Mouse (Mus musculus): ENCODE data around the gene Jak1.

GRCm38 (mm10) chr4:101275881-101276280 lies 10.8 kb upstream of the Jak1 start:
- no peak for TF ChIP-seq POLR2A (IDR thresholded peaks at IDR 0.05; ENCODE audit: control insufficient read depth, extremely low read depth, insufficient read depth, low read length, poor library complexity)
- no peak for TF ChIP-seq CTCF (IDR thresholded peaks at IDR 0.05; ENCODE audit: borderline replicate concordance, control insufficient read depth, extremely low read depth, insufficient read depth, low read length, poor library complexity)

Measured in thymus, adult 2 months (tissue).